Mouse (Mus musculus) ES-Bruce4 (cell line): Measurements from ENCODE around the gene Car5b.

ENCODE experiments used
- CTCF ChIP-seq: IDR thresholded peaks from one replicate; pipeline ENCODE4 v1.8.1; 2011; ENCODE audit warnings: low read depth, low read length
- EP300 ChIP-seq: IDR thresholded peaks from 2 replicates; pipeline ENCODE4 v1.6.1; 2011; ENCODE audit warnings: low read depth, low read length; ENCODE audit not compliant: insufficient read depth
- POLR2A ChIP-seq: IDR thresholded peaks from one replicate; pipeline ENCODE4 v1.8.1; 2011; ENCODE audit warnings: low read length; ENCODE audit not compliant: insufficient read depth

DNA sequence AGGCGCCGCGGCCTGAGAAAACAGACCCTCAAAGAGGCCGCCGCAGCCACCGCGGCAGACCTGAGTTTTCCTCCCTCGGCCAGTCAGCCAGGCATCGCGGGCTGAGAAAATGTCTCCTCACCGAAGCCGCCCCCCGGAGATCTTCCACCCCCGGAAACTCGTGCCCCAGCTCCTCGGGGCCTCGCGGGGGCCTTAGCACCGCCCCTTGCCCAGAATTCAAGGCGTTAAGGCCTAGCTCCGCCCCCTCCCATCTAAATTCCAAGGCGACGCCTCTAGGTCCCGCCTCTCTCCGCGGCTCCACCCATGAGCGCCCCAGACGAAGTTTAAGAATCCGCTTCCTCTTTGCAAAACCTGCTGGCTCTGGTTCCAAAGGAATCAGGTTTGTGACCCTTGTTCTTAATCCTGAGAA lies 69.3 kb downstream of the Car5b start, which contains the start of gene Zrsr2:
- TF ChIP-seq POLR2A (no peak), CTCF (no peak), EP300 (no peak)
